Mouse (Mus musculus) kidney, embryonic 16.5 days (tissue): Measurements from ENCODE around the gene Ralgapa2. TPM values are rescaled to one million over a fixed set of nuclear protein-coding genes. Genes with fewer than 3 reads are reported as not detected.

Experiments used
- ATAC-seq: fragments of 200-750 bp; cut with Nextera tagmentation; 2 replicates; pipeline ENCODE4 v1.8.0; 2017; ENCODE audit warnings: moderate TSS enrichment; ENCODE audit not compliant: low FRiP score, low TSS enrichment
- H3K27ac ChIP-seq: fragments of 300-500 bp; sonication (generic); 2 replicates; pipeline ENCODE4 v1.5.1; 2014; ENCODE audit warnings: low read length
- H3K27me3 ChIP-seq: fragments of 300-500 bp; sonication (generic); 2 replicates; pipeline ENCODE4 v1.6.1; 2014; ENCODE audit warnings: low read length, control low read depth, mixed read lengths; ENCODE audit not compliant: insufficient read depth
- H3K36me3 ChIP-seq: fragments of 300-500 bp; sonication (generic); 2 replicates; pipeline ENCODE4 v1.6.1; 2014; ENCODE audit warnings: low read length, control low read depth, mixed read lengths; ENCODE audit not compliant: insufficient read depth
- H3K4me1 ChIP-seq: fragments of 300-500 bp; sonication (generic); 2 replicates; pipeline ENCODE4 v1.6.1; 2014; ENCODE audit warnings: low read length, control low read depth, mixed read lengths; ENCODE audit not compliant: insufficient read depth
- H3K4me2 ChIP-seq: fragments of 300-500 bp; sonication (generic); replicated peaks from 2 replicates; pipeline ENCODE4 v1.6.1; 2014; ENCODE audit warnings: low read depth, low read length
- H3K4me3 ChIP-seq: fragments of 300-500 bp; sonication (generic); 2 replicates; pipeline ENCODE4 v1.5.1; 2014; ENCODE audit warnings: mild to moderate bottlenecking, low read length
- H3K9ac ChIP-seq: fragments of 300-500 bp; sonication (generic); replicated peaks from 2 replicates; pipeline ENCODE4 v1.6.1; 2014; ENCODE audit warnings: low read length
- H3K9me3 ChIP-seq: fragments of 300-500 bp; sonication (generic); 2 replicates; pipeline ENCODE4 v1.6.1; 2016; ENCODE audit warnings: low read length, control low read depth
- WGBS: fragments of 180-500 bp; shearing (Covaris S2); extraction: QIAGEN DNeasy Blood & Tissue Kit; methylation state at CpG from one replicate; pipeline ENCODE4 v1.1.7; 2014; 5-methylcytosine and 5-hydroxymethylcytosine counted together
- polyA plus RNA-seq: library from polyadenylated mRNA; unstranded; fragments of >200 nt; fragmentation: Nextera tagmentation; extraction: Ambion mirVana; gene quantifications from 2 replicates; pipeline ENCODE4 v1.2.1, GENCODE M21; 2015

The Ralgapa2 gene
- polyA plus RNA-seq, 1 experiment from 2014 or later, result 6.8 TPM

DNA sequence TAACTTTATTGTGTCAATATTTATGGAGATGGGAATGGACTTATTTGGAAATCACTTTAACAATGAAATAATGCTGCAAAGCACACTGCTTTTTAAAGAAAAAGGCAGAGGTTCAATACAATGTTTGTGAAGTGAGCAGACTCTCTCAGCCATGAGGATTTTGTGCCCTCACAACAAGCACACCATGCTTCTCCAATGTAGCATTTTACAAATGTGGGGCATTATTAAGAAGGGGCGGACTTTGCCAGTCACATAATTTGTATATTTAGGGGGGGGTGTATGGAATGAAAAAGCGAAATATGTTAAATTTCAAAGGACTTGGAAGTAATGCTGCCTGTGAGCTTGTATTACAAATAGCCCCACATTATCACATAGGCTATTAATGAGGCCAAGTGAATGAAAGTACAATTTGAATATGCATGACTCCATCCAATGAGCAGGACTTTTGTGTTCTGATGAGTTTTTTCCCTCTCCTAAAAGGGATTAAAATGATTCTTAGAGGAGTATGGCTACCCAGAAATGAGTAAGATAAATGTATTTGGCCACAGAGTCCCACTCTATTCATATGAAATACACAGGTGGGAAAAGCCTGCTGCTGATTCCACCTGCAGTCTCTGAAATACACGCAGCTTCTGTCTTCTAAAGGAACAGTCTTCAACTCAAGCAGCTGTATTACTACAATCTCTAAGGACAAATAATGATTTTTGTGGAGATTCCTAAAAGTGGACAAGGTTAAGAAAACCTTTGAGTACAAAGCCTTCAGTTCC, 187.8 kb downstream of the Ralgapa2 start:
- WGBS, result 94% methylated on average over 3 of the region's 3 CpGs

DNA sequence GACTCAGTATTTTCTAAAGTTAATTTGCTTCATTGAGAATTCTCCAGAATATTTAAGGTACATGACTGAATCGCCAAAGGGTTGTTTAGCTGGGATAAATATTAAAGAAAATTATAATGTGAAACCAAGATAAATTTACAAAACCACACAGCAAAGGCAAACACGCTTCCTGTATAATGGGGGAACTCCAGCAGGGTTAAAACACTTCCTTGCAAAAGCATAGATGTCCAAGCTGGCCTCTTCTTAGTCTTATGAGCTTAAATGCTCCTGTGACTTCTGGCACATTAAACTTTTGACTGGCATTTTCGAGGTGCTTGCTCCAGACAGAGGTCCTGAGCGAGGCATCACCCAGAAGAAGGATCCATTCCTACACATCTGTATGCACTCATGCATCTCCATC, 188.6 kb downstream of the Ralgapa2 start:
- Histone ChIP-seq H3K4me1 (no peaks in the 10 kb centered on the region), H3K4me3 (no peak overlapping the region), H3K36me3 (peaks cover 3% of the 10 kb centered on the region; the same call in 1 of the 2 replicates), H3K27ac (no peak overlapping the region), H3K4me2 (no peak overlapping the region), H3K27me3 (no peaks in the 10 kb centered on the region), H3K9ac (no peak overlapping the region), H3K9me3 (no peaks in the 10 kb centered on the region)
- ATAC-seq, result no peak
- 91% methylated on average over 4 of the region's 4 CpGs for WGBS

More for the DNA sequence above, 187.8 kb downstream of the Ralgapa2 start:
- Histone ChIP-seq H3K36me3 (peaks cover 3% of the 10 kb centered on the region; the same call in 1 of the 2 replicates), H3K27me3 (no peaks in the 10 kb centered on the region), H3K27ac (no peak overlapping the region), H3K4me3 (no peak overlapping the region), H3K9ac (no peak overlapping the region), H3K4me2 (no peak overlapping the region), H3K9me3 (no peaks in the 10 kb centered on the region), H3K4me1 (no peaks in the 10 kb centered on the region)
- no peak for ATAC-seq

DNA sequence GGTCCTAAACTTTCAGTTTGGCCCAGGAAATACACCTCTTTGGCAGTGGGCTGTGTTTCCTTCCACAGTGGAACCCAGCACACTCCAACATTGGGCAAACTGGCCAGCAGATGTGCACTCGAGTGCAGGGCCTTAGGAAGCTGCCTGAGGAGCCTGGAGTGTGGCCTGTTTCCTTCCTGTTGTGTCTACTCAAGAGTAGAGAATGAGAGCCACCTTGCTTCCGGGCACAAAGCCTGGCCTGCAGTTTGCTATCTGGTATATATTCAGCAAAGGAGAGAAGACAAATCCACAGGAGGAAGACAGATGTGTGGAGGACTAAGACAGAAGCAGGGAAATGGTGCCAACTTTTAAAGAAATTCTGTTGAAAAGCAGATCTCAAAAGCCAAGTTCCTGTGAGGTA, 189.4 kb downstream of the Ralgapa2 start:
- WGBS, result 57% methylated on average over 2 of the region's 2 CpGs
- ATAC-seq, result no peak

DNA sequence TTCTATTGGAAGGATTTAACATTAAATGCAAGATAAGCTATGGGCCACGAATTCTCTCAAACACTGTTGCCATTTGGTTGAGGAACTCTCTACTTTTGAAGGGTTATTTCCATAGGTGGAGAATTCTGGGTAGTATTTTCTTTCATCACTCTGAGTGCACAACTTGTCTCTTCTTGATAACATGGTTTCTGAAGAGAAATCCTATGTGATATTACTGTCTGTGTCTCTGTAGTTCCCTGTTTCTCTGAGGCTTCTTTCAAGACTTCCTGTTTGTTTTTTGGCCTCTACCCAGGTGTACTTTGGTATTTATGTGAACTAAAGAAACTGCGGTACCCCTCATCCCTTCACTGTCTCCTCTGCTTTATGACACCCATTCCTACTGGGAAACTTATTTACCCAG, 190.1 kb downstream of the Ralgapa2 start:
- no peak overlapping the region for H3K4me3 ChIP-seq
- H3K27ac ChIP-seq, result no peak overlapping the region
- H3K9ac ChIP-seq, result no peak overlapping the region
- no peaks in the 10 kb centered on the region for H3K4me1 ChIP-seq
- no peaks in the 10 kb centered on the region for H3K27me3 ChIP-seq
- H3K9me3 ChIP-seq, result no peaks in the 10 kb centered on the region
- no peak overlapping the region for H3K4me2 ChIP-seq
- H3K36me3 ChIP-seq, result peaks cover 3% of the 10 kb centered on the region; the same call in 1 of the 2 replicates
- WGBS, result 92% methylated on average over 2 of the region's 2 CpGs
- ATAC-seq, result no peak

More for the DNA sequence above, 189.4 kb downstream of the Ralgapa2 start:
- Histone ChIP-seq H3K27ac (no peak overlapping the region), H3K4me3 (no peak overlapping the region), H3K9me3 (no peaks in the 10 kb centered on the region), H3K27me3 (no peaks in the 10 kb centered on the region), H3K4me1 (no peaks in the 10 kb centered on the region), H3K36me3 (peaks cover 3% of the 10 kb centered on the region; the same call in 1 of the 2 replicates), H3K9ac (no peak overlapping the region), H3K4me2 (no peak overlapping the region)

DNA sequence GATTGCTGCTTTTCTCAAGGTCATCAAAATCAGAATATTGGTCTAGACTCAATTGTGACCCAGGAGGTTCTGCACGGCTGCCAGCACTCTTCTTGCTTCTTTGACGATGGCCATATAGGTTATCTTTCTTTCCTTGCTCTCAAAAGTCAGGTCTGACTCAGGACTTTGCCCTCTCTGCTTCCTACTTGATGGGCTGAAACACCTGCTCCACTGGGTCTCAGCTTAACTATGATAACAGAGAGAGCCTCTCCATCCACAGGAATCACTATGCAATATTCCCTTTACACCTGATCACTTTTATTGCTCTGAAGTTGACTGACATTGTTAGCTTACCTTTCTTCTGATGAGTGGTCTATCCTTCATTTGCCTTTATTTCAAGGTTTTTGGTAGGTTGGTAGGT, 191.5 kb downstream of the Ralgapa2 start:
- H3K27ac ChIP-seq, result no peak overlapping the region
- H3K4me1 ChIP-seq, result no peaks in the 10 kb centered on the region
- H3K4me3 ChIP-seq, result no peak overlapping the region
- H3K4me2 ChIP-seq, result no peak overlapping the region
- no peaks in the 10 kb centered on the region for H3K27me3 ChIP-seq
- H3K9me3 ChIP-seq, result no peaks in the 10 kb centered on the region
- no peak for ATAC-seq
- H3K36me3 ChIP-seq, result peaks cover 3% of the 10 kb centered on the region; the same call in 1 of the 2 replicates
- WGBS, result 87% methylated on average over 2 of the region's 2 CpGs
- no peak overlapping the region for H3K9ac ChIP-seq

DNA sequence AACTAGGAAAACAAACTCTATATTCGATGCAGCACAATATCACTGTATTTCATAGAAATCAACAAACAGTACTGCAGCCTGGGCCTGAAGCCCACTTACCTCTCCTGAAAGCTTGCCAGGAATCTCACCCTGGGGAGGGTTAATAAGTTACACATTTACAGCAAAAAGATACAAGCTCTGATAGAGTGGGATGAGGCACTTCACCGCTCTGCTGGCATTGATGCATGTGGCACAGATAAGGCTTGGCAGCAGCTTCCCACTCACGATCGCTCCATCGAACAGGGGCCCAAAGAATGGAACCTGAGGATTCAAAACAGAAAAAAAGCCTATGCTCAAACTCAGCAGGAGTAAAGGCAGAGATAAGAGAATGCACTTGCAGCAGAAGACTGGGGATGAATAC, 197.4 kb downstream of the Ralgapa2 start:
- H3K9me3 ChIP-seq, result no peaks in the 10 kb centered on the region
- no peaks in the 10 kb centered on the region for H3K27me3 ChIP-seq
- H3K27ac ChIP-seq, result no peak overlapping the region
- H3K4me3 ChIP-seq, result no peak overlapping the region
- 0 out of 2 replicates have a peak, but pooled peaks cover 5% of the 10 kb centered on the region for H3K4me1 ChIP-seq
- 48% methylated on average over 5 of the region's 5 CpGs for WGBS
- peak; percentile 84 for ATAC-seq
- H3K36me3 ChIP-seq, result no peaks in the 10 kb centered on the region
- no peak overlapping the region for H3K4me2 ChIP-seq
- no peak overlapping the region for H3K9ac ChIP-seq

DNA sequence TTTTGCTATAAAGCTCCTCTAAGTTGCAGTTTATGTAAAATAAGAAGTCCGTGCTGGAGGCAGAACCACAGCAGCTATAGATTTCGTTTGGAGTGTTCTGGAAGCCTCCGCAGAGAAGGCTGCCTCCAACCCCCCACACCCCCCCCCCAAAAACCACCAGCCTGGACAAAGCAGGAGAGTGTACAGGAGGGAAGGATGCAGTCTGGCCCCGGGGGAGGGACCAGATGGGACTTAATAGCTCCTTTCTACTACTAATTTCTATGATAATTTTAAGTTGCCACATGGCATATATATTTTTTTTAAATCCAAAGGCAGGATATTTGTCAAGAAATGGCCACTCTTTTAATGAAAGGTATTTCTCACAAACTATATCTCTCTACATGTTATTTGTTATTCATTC, 198.3 kb downstream of the Ralgapa2 start:
- no peak overlapping the region for H3K27ac ChIP-seq
- no peak overlapping the region for H3K4me3 ChIP-seq
- H3K27me3 ChIP-seq, result no peaks in the 10 kb centered on the region
- WGBS, result 79% methylated on average over 4 of the region's 4 CpGs
- 0 out of 2 replicates have a peak, but pooled peaks cover 5% of the 10 kb centered on the region for H3K4me1 ChIP-seq
- H3K4me2 ChIP-seq, result no peak overlapping the region
- no peaks in the 10 kb centered on the region for H3K36me3 ChIP-seq
- no peak overlapping the region for H3K9ac ChIP-seq
- no peaks in the 10 kb centered on the region for H3K9me3 ChIP-seq
- no peak for ATAC-seq

DNA sequence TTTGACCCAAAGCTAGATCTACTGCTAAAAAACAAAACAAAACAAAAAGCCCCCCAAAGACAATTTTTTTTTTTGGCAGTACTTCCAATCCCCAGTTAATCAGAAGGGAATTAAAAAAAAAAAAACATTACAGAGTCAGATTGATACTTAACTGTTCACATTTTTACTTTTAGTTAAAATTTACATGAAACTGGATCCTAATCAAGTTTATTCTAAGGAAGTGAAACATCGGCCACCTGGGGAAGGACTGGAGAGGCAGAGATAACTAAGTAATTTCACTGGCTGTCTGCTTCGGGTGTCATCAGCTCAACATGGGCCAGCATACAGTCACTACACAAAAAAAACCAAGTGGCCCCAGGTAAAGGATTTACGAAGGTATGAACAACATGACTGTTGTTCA, 201.4 kb downstream of the Ralgapa2 start:
- 75% methylated on average over 3 of the region's 3 CpGs for WGBS
- Histone ChIP-seq H3K4me3 (no peak overlapping the region), H3K27me3 (no peaks in the 10 kb centered on the region), H3K9me3 (no peaks in the 10 kb centered on the region), H3K36me3 (no peaks in the 10 kb centered on the region), H3K9ac (no peak overlapping the region), H3K27ac (no peak overlapping the region), H3K4me2 (no peak overlapping the region), H3K4me1 (0 out of 2 replicates have a peak, but pooled peaks cover 5% of the 10 kb centered on the region)
- ATAC-seq, result no peak

DNA sequence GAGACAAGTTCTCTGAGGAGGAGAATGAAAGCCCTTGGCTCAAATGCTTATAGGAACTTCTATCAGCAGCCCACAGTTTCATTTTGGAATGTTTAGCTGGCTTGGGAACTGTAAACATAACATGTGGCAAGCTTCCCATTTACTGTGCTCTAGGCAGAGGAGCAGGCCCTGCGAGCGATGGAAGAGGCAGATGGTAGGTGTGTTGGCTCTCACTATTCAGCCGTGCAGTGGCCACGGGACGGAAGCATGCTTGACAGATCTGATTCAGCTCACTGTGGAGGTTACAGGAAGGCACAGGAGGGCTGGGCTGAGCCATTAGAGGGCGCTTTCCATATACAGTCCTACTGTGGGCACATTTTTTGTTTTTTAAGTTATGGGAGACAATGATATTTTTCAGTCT, 201.9 kb downstream of the Ralgapa2 start:
- Histone ChIP-seq H3K27ac (no peak overlapping the region), H3K36me3 (no peaks in the 10 kb centered on the region), H3K4me1 (0 out of 2 replicates have a peak, but pooled peaks cover 5% of the 10 kb centered on the region), H3K27me3 (no peaks in the 10 kb centered on the region), H3K4me2 (no peak overlapping the region), H3K9me3 (no peaks in the 10 kb centered on the region), H3K4me3 (no peak overlapping the region), H3K9ac (no peak overlapping the region)
- ATAC-seq, result no peak
- WGBS, result 56% methylated on average over 6 of the region's 6 CpGs

DNA sequence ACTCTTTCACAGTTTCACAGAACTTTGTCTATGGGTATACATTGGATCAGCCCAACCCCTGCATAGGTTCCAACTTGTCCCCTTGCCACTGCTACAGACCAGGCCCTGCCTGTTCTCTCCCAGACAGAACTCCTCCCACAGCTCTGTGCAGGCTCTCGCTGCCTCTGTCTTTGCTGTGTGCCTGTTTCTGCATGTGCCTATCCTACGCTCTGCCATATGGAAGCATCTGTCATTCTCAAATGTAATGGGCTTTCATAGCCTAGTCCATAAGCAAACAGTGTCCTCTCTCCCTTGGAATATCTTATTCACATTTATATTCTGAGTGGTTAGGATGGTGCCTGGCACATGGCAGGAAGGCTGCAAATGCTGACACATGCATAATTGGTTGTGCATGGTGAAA, 202.7 kb downstream of the Ralgapa2 start:
- ATAC-seq, result no peak
- no peak overlapping the region for H3K4me3 ChIP-seq
- no peak overlapping the region for H3K4me2 ChIP-seq
- H3K9me3 ChIP-seq, result no peaks in the 10 kb centered on the region
- no peaks in the 10 kb centered on the region for H3K36me3 ChIP-seq
- H3K9ac ChIP-seq, result no peak overlapping the region
- no peaks in the 10 kb centered on the region for H3K27me3 ChIP-seq
- H3K4me1 ChIP-seq, result no peaks in the 10 kb centered on the region
- no peak overlapping the region for H3K27ac ChIP-seq
- 81% methylated on average over 2 of the region's 2 CpGs for WGBS
